Mouse (Mus musculus) heart, postnatal 0 days (tissue): ENCODE results near the gene Gm37419. TPM values are rescaled to one million over a fixed set of nuclear protein-coding genes. Genes with fewer than 3 reads are reported as not detected.

Experiments used
- ATAC-seq: fragments of 200-750 bp; cut with Nextera tagmentation; 2 replicates; pipeline ENCODE4 v1.8.0; 2017; ENCODE audit warnings: low read depth, moderate number of reproducible peaks, moderate library complexity; ENCODE audit not compliant: insufficient read depth
- DNase-seq: peaks from one replicate; pipeline ENCODE4 v3.0.0-alpha.2; 2016; ENCODE audit warnings: low spot score
- H3K27ac ChIP-seq: fragments of 300-500 bp; sonication (generic); 2 replicates; pipeline ENCODE4 v1.5.1; 2014; ENCODE audit warnings: low read depth, mild to moderate bottlenecking
- H3K27me3 ChIP-seq: fragments of 300-500 bp; sonication (generic); 2 replicates; pipeline ENCODE4 v1.6.1; 2014; ENCODE audit warnings: low read length, mixed read lengths; ENCODE audit not compliant: control insufficient read depth, insufficient read depth
- H3K36me3 ChIP-seq: fragments of 300-500 bp; sonication (generic); replicated peaks from 2 replicates; pipeline ENCODE4 v1.6.1; 2014; ENCODE audit warnings: low read length, mixed read lengths; ENCODE audit not compliant: control insufficient read depth, insufficient read depth
- H3K4me1 ChIP-seq: fragments of 300-500 bp; sonication (generic); 2 replicates; pipeline ENCODE4 v1.6.1; 2014; ENCODE audit warnings: antibody characterized with exemption; ENCODE audit not compliant: control insufficient read depth, insufficient read depth
- H3K4me2 ChIP-seq: fragments of 300-500 bp; sonication (generic); 2 replicates; pipeline ENCODE4 v1.6.1; 2014; ENCODE audit warnings: low read depth, mild to moderate bottlenecking, low read length, moderate library complexity
- H3K4me3 ChIP-seq: fragments of 300-500 bp; sonication (generic); 2 replicates; pipeline ENCODE4 v1.5.1; 2014; ENCODE audit warnings: low read depth, low read length
- H3K9ac ChIP-seq: fragments of 300-500 bp; sonication (generic); replicated peaks from 2 replicates; pipeline ENCODE4 v1.6.1; 2014; ENCODE audit warnings: low read depth, low read length, mixed read lengths
- H3K9me3 ChIP-seq: fragments of 300-500 bp; sonication (generic); replicated peaks from 2 replicates; pipeline ENCODE4 v1.6.1; 2016; ENCODE audit warnings: low read length; ENCODE audit not compliant: control insufficient read depth
- CTCF ChIP-seq: IDR thresholded peaks from 2 replicates; pipeline ENCODE4 v1.5.1; 2016; ENCODE audit warnings: antibody characterized with exemption, control low read depth, low read depth
- EP300 ChIP-seq: IDR thresholded peaks from 2 replicates; pipeline ENCODE4 v1.6.1; 2016; ENCODE audit warnings: antibody characterized with exemption, low read depth
- WGBS: fragments of 180-500 bp; shearing (Covaris S2); extraction: QIAGEN DNeasy Blood & Tissue Kit; methylation state at CpG from one replicate; pipeline ENCODE4 v1.1.7; 2014; 5-methylcytosine and 5-hydroxymethylcytosine counted together
- polyA plus RNA-seq: library from polyadenylated mRNA; unstranded; fragments of >200 nt; fragmentation: Nextera tagmentation; extraction: Ambion mirVana; gene quantifications from 2 replicates; pipeline ENCODE4 v1.2.1, GENCODE M21; 2015
- total RNA-seq: library from RNA; depleted of rRNA; stranded (reverse); fragments of >200 nt; gene quantifications from 2 replicates; pipeline ENCODE4 v1.2.3, GENCODE M21; 2014; ENCODE audit warnings: low replicate concordance

Gm37419 gene
- total and polyA plus RNA-seq, 2 experiments from 2014 or later = not detected

- Histone ChIP-seq H3K4me1 (peaks cover 11% of the 10 kb centered on the region), H3K4me3 (no peak overlapping the region), H3K27ac (peak overlapping the region; percentile 65), H3K4me2 (peak overlapping the region; percentile 17; the same call in 1 of the 2 replicates), H3K27me3 (no peaks in the 10 kb centered on the region), H3K9me3 (no peaks in the 10 kb centered on the region), H3K9ac (no peak overlapping the region), H3K36me3 (no peaks in the 10 kb centered on the region)
- ATAC-seq (no peak), DNase-seq (peak; percentile 68)
- TF ChIP-seq EP300 = no peak
- no peak for TF ChIP-seq CTCF
- 46% methylated on average over 17 of the region's 17 CpGs for WGBS
These were observed 5.4 kb downstream of the Gm37419 start for GRCm38 (mm10) chr16:23993351-23994321.

- H3K27me3 ChIP-seq = no peaks in the 10 kb centered on the region
- peak overlapping the region; percentile 27 for H3K27ac ChIP-seq
- peaks cover 11% of the 10 kb centered on the region for H3K4me1 ChIP-seq
- ATAC-seq (no peak), DNase-seq (no peak)
- H3K4me2 ChIP-seq = no peak overlapping the region
- H3K36me3 ChIP-seq = no peaks in the 10 kb centered on the region
- no peaks in the 10 kb centered on the region for H3K9me3 ChIP-seq
- TF ChIP-seq CTCF (no peak), EP300 (no peak)
- no peak overlapping the region for H3K4me3 ChIP-seq
- WGBS = 78% methylated on average over 7 of the region's 7 CpGs
- H3K9ac ChIP-seq = no peak overlapping the region
These were observed 8.1 kb downstream of the Gm37419 start for GRCm38 (mm10) chr16:23996342-23996741.

- no peak overlapping the region for H3K4me2 ChIP-seq
- ATAC-seq = no peak
- WGBS = 72% methylated on average over 3 of the region's 3 CpGs
- DNase-seq = no peak
- H3K36me3 ChIP-seq = no peaks in the 10 kb centered on the region
- no peak overlapping the region for H3K27ac ChIP-seq
- no peak overlapping the region for H3K9ac ChIP-seq
- H3K4me3 ChIP-seq = no peak overlapping the region
- no peaks in the 10 kb centered on the region for H3K27me3 ChIP-seq
- no peaks in the 10 kb centered on the region for H3K9me3 ChIP-seq
- peaks cover 10% of the 10 kb centered on the region for H3K4me1 ChIP-seq
- TF ChIP-seq EP300 = no peak
- no peak for TF ChIP-seq CTCF
These were observed 8.9 kb downstream of the Gm37419 start for GRCm38 (mm10) chr16:23997228-23997627.

- H3K36me3 ChIP-seq = no peaks in the 10 kb centered on the region
- ATAC-seq (no peak), DNase-seq (no peak)
- no peak overlapping the region for H3K9ac ChIP-seq
- H3K4me3 ChIP-seq = no peak overlapping the region
- H3K27me3 ChIP-seq = no peaks in the 10 kb centered on the region
- H3K9me3 ChIP-seq = no peaks in the 10 kb centered on the region
- H3K4me2 ChIP-seq = no peak overlapping the region
- no peak for TF ChIP-seq CTCF
- no peak for TF ChIP-seq EP300
- peaks cover 6% of the 10 kb centered on the region for H3K4me1 ChIP-seq
- no peak overlapping the region for H3K27ac ChIP-seq
- 84% methylated on average over 6 of the region's 6 CpGs for WGBS
These were observed 9.6 kb downstream of the Gm37419 start for GRCm38 (mm10) chr16:23997912-23998311.

GRCm38 (mm10) chr16:24005928-24006327 is 17.6 kb downstream of the Gm37419 start:
- DNase-seq (no peak), ATAC-seq (no peak)
- no peaks in the 10 kb centered on the region for H3K36me3 ChIP-seq
- WGBS = 77% methylated on average over 8 of the region's 8 CpGs
- TF ChIP-seq CTCF (no peak), EP300 (no peak)
- no peaks in the 10 kb centered on the region for H3K4me1 ChIP-seq
- H3K9ac ChIP-seq = no peak overlapping the region
- H3K27ac ChIP-seq = no peak overlapping the region
- no peaks in the 10 kb centered on the region for H3K27me3 ChIP-seq
- no peak overlapping the region for H3K4me3 ChIP-seq
- H3K4me2 ChIP-seq = no peak overlapping the region
- H3K9me3 ChIP-seq = no peaks in the 10 kb centered on the region
